Mouse (Mus musculus) MEL (cell line): ENCODE data around the gene Otop3.

Experiments used
- ELF1 ChIP-seq: IDR thresholded peaks from 2 replicates; pipeline ENCODE4 v1.6.1; 2014; ENCODE audit warnings: low read depth, mild to moderate bottlenecking, inconsistent platforms, low read length, improper control_type of control experiment, moderate library complexity
- GATA1 ChIP-seq: IDR thresholded peaks from 2 replicates; pipeline ENCODE4 v1.6.1; 2011; ENCODE audit warnings: low read depth, low read length, improper control_type of control experiment
- ZKSCAN1 ChIP-seq: IDR thresholded peaks from 2 replicates; pipeline ENCODE4 v1.6.1; 2012; ENCODE audit warnings: low read depth, mild to moderate bottlenecking, inconsistent platforms, low read length, improper control_type of control experiment, moderate library complexity
- ZNF384 ChIP-seq: IDR thresholded peaks from 2 replicates; pipeline ENCODE4 v1.6.1; 2012; ENCODE audit warnings: low read depth, mild to moderate bottlenecking, inconsistent platforms, low read length, improper control_type of control experiment

GRCm38 (mm10) chr11:115371354-115371753 lies 36.8 kb downstream of the Otop3 start:
- TF ChIP-seq GATA1 (no peak), ZKSCAN1 (no peak), ZNF384 (no peak), ELF1 (no peak)
